Mouse (Mus musculus) forebrain, embryonic 12.5 days (tissue): ENCODE results near the gene Ascc1. TPM values are rescaled to one million over a fixed set of nuclear protein-coding genes. Genes with fewer than 3 reads are reported as not detected.

Experiments used
- ATAC-seq: fragments of 200-750 bp; cut with Nextera tagmentation; 2 replicates; pipeline ENCODE4 v1.8.0; 2017; ENCODE audit warnings: moderate TSS enrichment; ENCODE audit not compliant: low FRiP score
- H3K27ac ChIP-seq: fragments of 300-500 bp; sonication (generic); 2 replicates; pipeline ENCODE4 v1.5.1; 2016; ENCODE audit warnings: mild to moderate bottlenecking
- H3K27me3 ChIP-seq: fragments of 300-500 bp; sonication (generic); 2 replicates; pipeline ENCODE4 v1.6.1; 2016; ENCODE audit warnings: mild to moderate bottlenecking
- H3K36me3 ChIP-seq: fragments of 300-500 bp; sonication (generic); replicated peaks from 2 replicates; pipeline ENCODE4 v1.6.1; 2016; ENCODE audit warnings: mild to moderate bottlenecking
- H3K4me1 ChIP-seq: fragments of 300-500 bp; sonication (generic); 2 replicates; pipeline ENCODE4 v1.6.1; 2016
- H3K4me2 ChIP-seq: fragments of 300-500 bp; sonication (generic); 2 replicates; pipeline ENCODE4 v1.6.1; 2016; ENCODE audit warnings: mild to moderate bottlenecking, moderate library complexity
- H3K4me3 ChIP-seq: fragments of 300-500 bp; sonication (generic); replicated peaks from 2 replicates; pipeline ENCODE4 v1.5.1; 2016; ENCODE audit warnings: mild to moderate bottlenecking
- H3K9ac ChIP-seq: fragments of 300-500 bp; sonication (generic); 2 replicates; pipeline ENCODE4 v1.6.1; 2016; ENCODE audit warnings: mild to moderate bottlenecking
- H3K9me3 ChIP-seq: fragments of 300-500 bp; sonication (generic); 2 replicates; pipeline ENCODE4 v1.6.1; 2016
- WGBS: fragments of 180-500 bp; shearing (Covaris S2); methylation state at CpG from one replicate; pipeline ENCODE4 v1.1.7; 2016; 5-methylcytosine and 5-hydroxymethylcytosine counted together
- polyA plus RNA-seq: library from polyadenylated mRNA; unstranded; fragments of >200 nt; fragmentation: Nextera tagmentation; extraction: Ambion mirVana; gene quantifications from 2 replicates; pipeline ENCODE4 v1.2.1, GENCODE M21; 2016

Ascc1 gene
- polyA plus RNA-seq, 1 experiment from 2014 or later: 38.6 TPM

DNA sequence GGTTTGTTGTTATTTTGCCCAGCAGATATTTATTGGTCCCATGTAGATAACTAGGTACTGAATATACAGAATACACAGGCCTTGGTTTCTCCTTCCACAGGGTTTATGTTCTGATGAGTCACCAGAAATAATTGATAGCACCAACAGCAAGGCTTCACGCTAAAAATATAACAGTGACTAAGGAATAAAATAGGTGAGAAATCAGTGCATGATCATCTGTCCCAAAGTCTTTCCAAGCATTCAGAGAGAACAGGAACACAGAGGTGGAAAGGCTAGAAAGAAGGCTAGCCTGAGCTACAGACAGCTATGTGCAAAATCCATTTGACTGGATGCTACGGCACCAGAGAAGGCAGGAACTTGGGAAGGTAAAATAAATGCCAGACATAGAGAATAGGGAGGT is 93.0 kb downstream of the Ascc1 start:
- H3K27ac ChIP-seq: no peak overlapping the region

DNA sequence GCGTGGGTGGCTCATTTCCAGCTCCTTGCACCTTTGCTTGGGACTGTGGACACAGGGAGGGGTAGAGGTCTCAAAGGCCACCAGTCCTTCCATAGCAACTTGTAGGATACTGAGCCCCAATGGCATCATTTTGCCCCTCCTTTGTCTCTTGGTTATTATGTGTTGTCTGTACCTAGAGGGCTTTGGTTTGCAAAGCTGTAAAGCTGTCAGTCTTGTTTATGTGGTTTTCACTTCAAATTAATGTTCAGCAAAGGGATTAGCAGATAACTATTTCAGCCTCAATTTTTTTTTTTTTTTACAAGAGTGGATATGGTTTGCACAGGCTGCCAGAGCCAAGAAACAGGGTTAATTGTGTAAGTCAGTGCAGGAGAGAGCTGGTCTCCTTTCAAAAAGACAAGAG is 93.7 kb downstream of the Ascc1 start:
- no peaks in the 10 kb centered on the region for H3K36me3 ChIP-seq
- H3K9me3 ChIP-seq: no peaks in the 10 kb centered on the region
- WGBS: 75% methylated on average over 1 of the region's 1 CpGs
- no peak overlapping the region for H3K4me3 ChIP-seq
- no peak overlapping the region for H3K9ac ChIP-seq
- no peaks in the 10 kb centered on the region; the same call in 1 of the 2 replicates for H3K4me1 ChIP-seq
- H3K27ac ChIP-seq: no peak overlapping the region
- ATAC-seq: no peak
- no peak overlapping the region for H3K4me2 ChIP-seq
- H3K27me3 ChIP-seq: no peaks in the 10 kb centered on the region

More for the DNA sequence above, 93.0 kb downstream of the Ascc1 start:
- Histone ChIP-seq H3K4me3 (no peak overlapping the region), H3K4me2 (no peak overlapping the region), H3K4me1 (peaks cover 4% of the 10 kb centered on the region; the same call in 1 of the 2 replicates), H3K27me3 (no peaks in the 10 kb centered on the region), H3K9ac (no peak overlapping the region), H3K36me3 (no peaks in the 10 kb centered on the region), H3K9me3 (no peaks in the 10 kb centered on the region)
- no peak for ATAC-seq
- 95% methylated on average over 2 of the region's 2 CpGs for WGBS

DNA sequence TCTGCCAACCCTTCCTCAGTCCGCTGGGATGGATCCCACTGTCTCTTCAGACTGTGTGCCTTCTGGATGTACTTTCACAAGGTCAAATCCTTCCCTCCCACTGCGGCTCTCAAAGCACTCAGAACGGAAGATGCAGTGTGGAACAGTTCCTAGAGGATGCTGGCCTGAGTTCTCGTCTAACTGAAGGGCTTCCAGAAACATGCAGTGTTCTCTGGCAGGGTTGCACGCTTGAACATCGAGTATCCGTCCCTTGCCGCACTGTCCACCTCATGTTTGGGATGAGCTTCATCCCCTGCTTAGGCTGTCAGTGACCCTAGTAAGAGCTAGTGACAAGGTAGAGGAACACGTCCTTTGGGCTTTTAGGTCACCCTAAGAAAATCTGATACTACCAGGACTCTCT is 94.5 kb downstream of the Ascc1 start:
- no peaks in the 10 kb centered on the region for H3K36me3 ChIP-seq
- WGBS: 94% methylated on average over 9 of the region's 9 CpGs
- H3K27me3 ChIP-seq: no peaks in the 10 kb centered on the region
- no peaks in the 10 kb centered on the region for H3K9me3 ChIP-seq
- H3K27ac ChIP-seq: no peak overlapping the region
- no peak for ATAC-seq
- H3K4me3 ChIP-seq: no peak overlapping the region
- no peaks in the 10 kb centered on the region; the same call in 1 of the 2 replicates for H3K4me1 ChIP-seq
- H3K9ac ChIP-seq: no peak overlapping the region
- H3K4me2 ChIP-seq: no peak overlapping the region

DNA sequence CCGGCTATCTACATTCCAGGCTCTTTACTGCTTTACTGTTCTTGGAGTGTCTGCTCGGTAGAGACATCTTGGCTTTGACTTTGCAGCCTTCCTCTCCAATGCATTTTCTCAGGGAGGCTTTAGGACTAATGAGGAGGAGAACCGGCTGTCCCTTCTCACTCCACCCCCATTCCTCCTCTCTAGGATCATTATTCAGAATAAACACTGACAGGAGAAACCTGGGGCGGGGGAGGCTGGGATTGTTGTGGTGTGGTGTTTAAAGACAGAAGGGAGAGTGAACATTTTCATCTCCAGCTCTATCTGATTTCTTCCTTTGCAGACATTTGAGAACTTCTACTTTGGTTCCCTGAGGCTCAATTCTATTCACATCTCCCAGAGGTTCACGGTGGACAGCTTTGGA is 95.2 kb downstream of the Ascc1 start:
- no peak overlapping the region for H3K4me3 ChIP-seq
- H3K9ac ChIP-seq: no peak overlapping the region
- H3K4me2 ChIP-seq: no peak overlapping the region
- H3K27ac ChIP-seq: no peak overlapping the region
- H3K36me3 ChIP-seq: no peaks in the 10 kb centered on the region
- H3K9me3 ChIP-seq: no peaks in the 10 kb centered on the region
- no peaks in the 10 kb centered on the region for H3K27me3 ChIP-seq
- ATAC-seq: no peak
- H3K4me1 ChIP-seq: no peaks in the 10 kb centered on the region; the same call in 1 of the 2 replicates
- 86% methylated on average over 5 of the region's 5 CpGs for WGBS

DNA sequence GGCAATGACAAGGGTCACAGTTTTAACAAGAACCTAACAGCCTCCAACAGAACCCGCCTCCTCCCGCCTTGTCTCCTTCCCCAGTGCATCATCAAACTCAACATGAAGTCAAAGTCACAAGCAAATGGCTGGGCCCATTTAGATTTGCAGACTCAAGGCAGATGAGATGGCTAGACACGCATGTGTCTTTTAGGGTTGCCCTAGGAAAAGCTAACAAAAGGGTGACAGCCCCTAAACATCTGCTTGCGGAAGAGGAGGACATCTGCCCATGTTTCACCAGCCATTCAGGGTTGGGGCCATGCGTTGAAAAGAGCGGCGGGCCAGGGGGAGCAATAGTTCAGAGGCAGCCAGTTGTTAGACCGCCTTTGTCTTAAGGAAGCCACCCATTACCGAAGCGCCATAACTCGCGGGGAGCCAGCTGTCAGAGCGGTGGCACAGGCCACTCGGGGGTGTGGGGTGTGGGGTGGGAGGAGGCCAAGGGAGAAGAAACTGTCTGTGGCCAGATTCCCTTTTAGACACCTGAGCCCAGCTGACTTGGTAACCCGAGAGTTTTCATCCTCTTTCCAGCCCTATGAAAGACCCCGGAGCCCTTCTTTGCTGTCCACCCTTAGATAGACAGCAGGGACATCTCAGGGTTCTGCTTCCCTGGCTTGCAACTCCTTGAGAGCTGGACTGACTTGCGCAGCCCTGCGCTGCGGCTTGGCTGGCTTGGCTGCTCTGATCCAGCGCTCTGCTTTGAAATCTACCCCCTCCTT is 103.0 kb downstream of the Ascc1 start:
- peak; percentile 2; the same call in 1 of the 2 replicates for ATAC-seq
- no peaks in the 10 kb centered on the region for H3K9me3 ChIP-seq
- H3K4me2 ChIP-seq: peak overlapping the region; percentile 97
- H3K4me1 ChIP-seq: peaks cover 39% of the 10 kb centered on the region
- H3K27me3 ChIP-seq: peaks cover 62% of the 10 kb centered on the region
- 12% methylated on average over 20 of the region's 20 CpGs for WGBS
- peak overlapping the region; percentile 56 for H3K4me3 ChIP-seq
- H3K9ac ChIP-seq: no peak overlapping the region
- no peaks in the 10 kb centered on the region for H3K36me3 ChIP-seq
- H3K27ac ChIP-seq: peak overlapping the region; percentile 47

DNA sequence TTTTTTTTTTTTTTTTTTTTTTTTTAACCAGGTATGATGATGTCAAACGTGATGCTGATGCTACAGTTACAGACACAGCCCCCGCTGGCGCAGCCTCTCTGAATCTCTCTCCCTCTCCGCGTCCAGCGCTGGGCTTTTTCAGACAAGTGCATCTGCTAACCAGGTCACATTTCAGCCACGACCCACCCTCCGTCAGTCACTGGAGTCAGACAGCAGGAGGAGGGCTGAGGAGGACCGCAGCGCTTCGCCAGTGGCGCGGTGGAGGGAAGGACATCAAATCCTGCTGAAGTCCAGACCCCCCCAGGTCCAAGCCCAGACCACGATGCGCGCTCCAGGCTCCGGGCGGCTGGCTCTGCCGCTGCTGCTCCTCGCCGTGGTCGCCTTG is 103.5 kb downstream of the Ascc1 start, which contains the start of gene Spock2:
Gene Spock2 (plus strand): TSS at position 74 of the 385 bp plus-strand sequence.
- peak; percentile 68 for ATAC-seq
- H3K27me3 ChIP-seq: peaks cover 68% of the 10 kb centered on the region
- H3K4me1 ChIP-seq: peaks cover 39% of the 10 kb centered on the region
- no peaks in the 10 kb centered on the region for H3K9me3 ChIP-seq
- peak within 1 kb of the TSS; percentile 56 for H3K4me3 ChIP-seq
- no peaks in the 10 kb centered on the region for H3K36me3 ChIP-seq
- H3K27ac ChIP-seq: peak within 1 kb of the TSS; percentile 68
- H3K4me2 ChIP-seq: peak within 1 kb of the TSS; percentile 97
- H3K9ac ChIP-seq: peak within 1 kb of the TSS; percentile 69
- WGBS: under 1% methylated on average over 22 of the region's 22 CpGs

DNA sequence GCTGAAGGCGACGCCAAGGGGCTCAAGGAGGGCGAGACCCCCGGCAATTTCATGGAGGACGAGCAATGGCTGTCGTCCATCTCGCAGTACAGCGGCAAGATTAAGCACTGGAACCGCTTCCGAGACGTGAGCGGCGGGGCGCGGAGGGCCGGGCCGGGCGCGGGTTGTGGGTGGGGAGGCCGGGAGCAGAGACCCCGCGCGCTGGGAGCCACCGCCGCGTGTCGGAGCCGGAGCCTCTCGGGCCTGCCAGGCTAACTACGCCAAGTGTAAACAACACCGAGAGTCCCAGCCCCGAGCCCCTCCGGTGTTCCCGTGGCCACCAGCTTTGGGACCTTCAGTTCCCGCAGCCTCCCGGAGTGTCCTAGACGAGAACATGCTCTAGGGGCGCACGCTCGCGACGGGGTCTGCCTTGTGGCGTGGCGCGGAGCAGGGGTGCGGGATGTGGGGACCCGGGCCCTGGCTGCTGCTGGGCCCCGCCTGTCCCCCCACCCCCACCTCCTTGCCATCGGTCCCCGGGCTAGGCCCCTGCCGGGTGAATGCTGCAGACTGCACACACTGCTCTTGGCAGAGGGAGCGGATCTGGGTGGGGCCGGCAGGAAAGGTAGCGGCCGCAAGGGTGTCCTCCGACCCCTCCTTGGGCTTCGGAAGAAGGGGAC is 104.1 kb downstream of the Ascc1 start:
- Histone ChIP-seq H3K27me3 (peaks cover 71% of the 10 kb centered on the region), H3K4me1 (peaks cover 39% of the 10 kb centered on the region), H3K27ac (peak overlapping the region; percentile 68), H3K9me3 (no peaks in the 10 kb centered on the region), H3K9ac (peak overlapping the region; percentile 69), H3K4me3 (peak overlapping the region; percentile 56), H3K4me2 (peak overlapping the region; percentile 97), H3K36me3 (no peaks in the 10 kb centered on the region)
- WGBS: 1% methylated on average over 57 of the region's 57 CpGs
- ATAC-seq: peak; percentile 71

DNA sequence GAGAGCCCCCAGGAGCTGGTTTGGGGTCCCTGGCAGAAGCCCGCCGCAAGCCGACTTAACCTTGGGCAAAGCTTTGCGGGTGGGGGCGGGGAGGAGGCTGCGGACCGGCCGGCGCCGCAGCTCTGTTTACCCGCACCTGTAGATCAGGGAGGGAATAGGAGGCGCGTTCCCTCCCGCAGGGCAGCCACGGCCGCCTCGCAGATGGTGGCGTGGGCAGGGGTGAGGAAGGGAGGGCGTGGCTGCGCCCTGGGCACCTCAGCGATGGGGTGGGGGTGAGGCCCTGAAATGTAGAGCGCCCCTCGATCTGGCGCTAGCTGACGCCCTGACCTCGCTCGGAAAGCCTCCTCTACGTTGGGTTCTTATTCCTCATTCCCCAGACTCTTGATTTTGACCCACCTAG is 104.8 kb downstream of the Ascc1 start:
- H3K4me1 ChIP-seq: peaks cover 39% of the 10 kb centered on the region
- ATAC-seq: peak; percentile 7; the same call in 1 of the 2 replicates
- no peaks in the 10 kb centered on the region for H3K36me3 ChIP-seq
- H3K4me3 ChIP-seq: peak overlapping the region; percentile 56
- H3K9ac ChIP-seq: peak overlapping the region; percentile 69; the same call in 1 of the 2 replicates
- peaks cover 71% of the 10 kb centered on the region for H3K27me3 ChIP-seq
- H3K4me2 ChIP-seq: peak overlapping the region; percentile 97
- under 1% methylated on average over 28 of the region's 28 CpGs for WGBS
- no peaks in the 10 kb centered on the region for H3K9me3 ChIP-seq
- no peak overlapping the region for H3K27ac ChIP-seq

DNA sequence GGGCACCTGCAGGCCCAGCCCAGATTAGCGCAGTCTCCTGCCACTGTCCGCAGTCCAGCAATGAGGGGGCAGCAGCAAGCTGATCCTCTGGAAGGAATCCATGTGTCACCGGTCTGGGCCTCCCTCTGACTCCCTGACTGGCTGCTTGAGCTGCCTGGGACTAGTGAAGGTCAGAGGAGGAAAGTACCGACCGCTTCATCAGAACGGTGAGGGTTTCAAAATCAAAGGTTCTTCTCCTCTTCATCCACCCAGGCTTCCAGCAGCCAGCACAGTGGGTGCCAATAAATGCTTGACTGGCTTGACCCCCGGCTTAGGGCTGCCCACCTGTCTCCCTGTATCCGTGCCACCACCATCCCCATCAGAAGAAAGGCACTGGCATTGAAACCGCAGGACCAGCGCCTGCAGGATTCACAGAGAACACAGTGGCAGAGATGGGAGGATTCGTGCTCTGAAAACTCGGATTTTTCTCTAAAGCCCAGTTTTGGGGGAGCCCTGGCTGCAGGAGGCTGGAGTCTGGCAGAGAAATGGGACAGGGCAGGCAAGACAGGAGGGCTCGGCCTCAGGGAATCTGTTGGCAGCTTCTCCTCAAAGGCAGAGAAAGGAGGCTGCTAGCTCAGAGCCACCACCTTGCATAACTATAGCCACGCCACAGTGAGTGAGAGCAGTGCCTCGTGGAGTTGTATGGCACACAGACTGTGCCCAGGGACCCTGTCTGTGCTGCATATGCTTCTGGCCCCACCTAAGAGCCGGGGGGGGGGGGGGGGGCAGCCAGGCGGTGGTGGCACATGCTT is 105.9 kb downstream of the Ascc1 start:
- 0 out of 2 replicates have a peak overlapping the region, but pooled peaks have one; percentile 12 for H3K9ac ChIP-seq
- peaks cover 71% of the 10 kb centered on the region for H3K27me3 ChIP-seq
- H3K9me3 ChIP-seq: no peaks in the 10 kb centered on the region
- H3K4me2 ChIP-seq: peak overlapping the region; percentile 97
- peaks cover 39% of the 10 kb centered on the region for H3K4me1 ChIP-seq
- WGBS: 38% methylated on average over 16 of the region's 17 CpGs
- no peaks in the 10 kb centered on the region for H3K36me3 ChIP-seq
- ATAC-seq: no peak
- H3K27ac ChIP-seq: no peak overlapping the region
- H3K4me3 ChIP-seq: peak overlapping the region; percentile 56; the same call in 1 of the 2 replicates

DNA sequence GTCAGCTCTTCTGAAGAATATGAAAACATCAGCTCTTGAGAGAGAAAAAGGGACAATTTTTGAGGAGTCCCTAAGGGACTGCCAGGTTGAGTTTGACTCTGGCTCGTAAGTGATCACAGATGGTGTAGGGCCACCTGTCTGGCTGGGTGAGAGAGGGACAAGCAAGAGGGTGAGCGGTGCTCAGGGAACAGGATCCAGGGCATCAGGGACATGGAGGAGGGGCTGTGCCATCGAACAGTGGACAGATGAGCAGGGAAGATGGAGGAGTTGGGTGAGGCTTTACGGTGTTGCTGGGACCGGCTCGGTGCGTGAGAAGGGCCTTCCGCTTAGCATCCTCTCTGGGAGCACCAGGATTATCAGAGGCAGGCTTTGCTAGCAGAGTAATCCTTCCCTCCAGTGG is 106.7 kb downstream of the Ascc1 start:
- 75% methylated on average over 8 of the region's 8 CpGs for WGBS
- no peaks in the 10 kb centered on the region for H3K9me3 ChIP-seq
- peaks cover 39% of the 10 kb centered on the region for H3K4me1 ChIP-seq
- no peak for ATAC-seq
- no peak overlapping the region for H3K4me2 ChIP-seq
- no peak overlapping the region for H3K27ac ChIP-seq
- H3K4me3 ChIP-seq: no peak overlapping the region
- H3K9ac ChIP-seq: no peak overlapping the region
- no peaks in the 10 kb centered on the region for H3K36me3 ChIP-seq
- peaks cover 67% of the 10 kb centered on the region for H3K27me3 ChIP-seq

DNA sequence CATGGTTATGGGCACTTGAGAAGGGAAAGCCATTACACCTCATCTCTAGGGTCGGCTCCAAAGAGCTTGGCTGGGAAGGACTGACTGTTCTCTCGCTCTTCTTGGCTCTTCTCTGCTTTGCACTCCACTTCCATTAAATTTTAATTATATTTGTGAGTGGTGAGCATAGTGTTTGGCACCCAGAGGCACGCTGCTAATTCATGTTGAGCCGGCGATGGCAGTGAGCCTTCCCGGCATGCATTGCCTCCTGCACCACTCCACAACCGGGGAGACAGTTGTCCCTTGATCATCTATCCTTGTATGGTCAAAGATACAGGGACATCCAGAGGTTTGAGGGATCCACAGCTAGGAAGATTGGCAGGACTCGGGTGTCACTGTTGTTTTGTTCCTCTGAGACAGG is 107.4 kb downstream of the Ascc1 start:
- Histone ChIP-seq H3K27me3 (peaks cover 61% of the 10 kb centered on the region), H3K4me3 (no peak overlapping the region), H3K9ac (no peak overlapping the region), H3K4me2 (no peak overlapping the region), H3K36me3 (no peaks in the 10 kb centered on the region), H3K9me3 (no peaks in the 10 kb centered on the region), H3K4me1 (peaks cover 40% of the 10 kb centered on the region), H3K27ac (no peak overlapping the region)
- 80% methylated on average over 8 of the region's 8 CpGs for WGBS
- no peak for ATAC-seq

DNA sequence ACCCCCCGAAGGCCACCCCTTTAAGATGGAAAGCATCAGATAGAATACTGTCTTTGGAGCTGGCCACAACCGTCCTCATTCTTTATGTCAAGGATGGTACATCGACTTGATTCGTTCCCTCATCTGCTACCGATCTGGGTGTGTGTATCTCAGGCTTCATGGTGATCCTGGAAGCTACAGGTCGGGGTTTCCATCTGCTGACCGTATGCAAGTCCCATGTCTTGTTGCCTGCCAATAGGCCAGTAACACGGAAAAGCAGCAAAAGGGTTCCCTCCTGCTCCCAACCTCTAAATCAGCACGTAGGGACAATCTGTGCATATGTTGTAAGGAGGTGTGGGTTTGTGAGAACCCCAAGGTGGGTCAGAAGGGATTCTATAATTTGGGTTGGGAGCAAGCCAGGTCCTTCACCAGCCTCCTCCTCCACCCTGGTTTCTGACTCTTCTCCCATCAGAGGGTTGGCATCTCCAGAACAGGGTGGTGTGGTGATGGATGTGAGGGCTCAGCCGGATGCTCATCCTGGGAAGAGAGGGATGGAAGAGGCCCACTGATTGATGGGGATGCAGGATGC is 108.4 kb downstream of the Ascc1 start:
- no peaks in the 10 kb centered on the region for H3K9me3 ChIP-seq
- H3K4me2 ChIP-seq: no peak overlapping the region
- no peak overlapping the region for H3K9ac ChIP-seq
- H3K4me1 ChIP-seq: peaks cover 41% of the 10 kb centered on the region
- no peaks in the 10 kb centered on the region for H3K36me3 ChIP-seq
- 91% methylated on average over 10 of the region's 10 CpGs for WGBS
- no peak overlapping the region for H3K4me3 ChIP-seq
- H3K27ac ChIP-seq: no peak overlapping the region
- peaks cover 52% of the 10 kb centered on the region for H3K27me3 ChIP-seq
- ATAC-seq: no peak
